Mouse (Mus musculus) bone marrow macrophage, adult 2 months (primary cell): ENCODE measurements around the gene Eppin.
"Not testable (repeated sequence)": the region's sequence is repeated elsewhere in the genome, so short reads cannot be mapped to it uniquely, and the experiment has no call there.

Experiments used
- CTCF ChIP-seq: IDR thresholded peaks from 2 replicates; pipeline ENCODE4 v1.5.1; 2012; ENCODE audit warnings: low read depth, mild to moderate bottlenecking, low read length, moderate library complexity
- POLR2A ChIP-seq: IDR thresholded peaks from 2 replicates; pipeline ENCODE4 v1.6.1; 2012; ENCODE audit warnings: mild to moderate bottlenecking, low read depth, low read length, borderline replicate concordance

- TF ChIP-seq CTCF, POLR2A: not testable (repeated sequence)
Observed at GRCm38 (mm10) chr2:164613471-164613870, 20.1 kb upstream of the Eppin start, which contains the start of the genes Wfdc6b and Wfdc8.
